Mouse (Mus musculus) right cerebral cortex, adult 18-20 months (tissue): ENCODE measurements around the gene Nabp1.

Experiments used
- DNase-seq: peaks from one replicate; pipeline ENCODE4 v3.0.0; 2022; ENCODE audit warnings: mixed read lengths

Nabp1 gene

GRCm38 (mm10) chr1:51478262-51479026 lies at the start of gene Nabp1:
TSS of gene Nabp1 (minus strand) at chr1:51478425.
- peak; percentile 99 for DNase-seq

- DNase-seq: no peak
Observed at GRCm38 (mm10) chr1:51525563-51526265, 47.5 kb upstream of the Nabp1 start.

- DNase-seq: no peak
Observed at GRCm38 (mm10) chr1:51521651-51522050, 43.4 kb upstream of the Nabp1 start.

- no peak for DNase-seq
Observed at GRCm38 (mm10) chr1:51520246-51520780, 42.1 kb upstream of the Nabp1 start.

- DNase-seq: no peak
Observed at GRCm38 (mm10) chr1:51519112-51519511, 40.9 kb upstream of the Nabp1 start.

- DNase-seq: no peak
Observed at GRCm38 (mm10) chr1:51515625-51516024, 37.4 kb upstream of the Nabp1 start.

GRCm38 (mm10) chr1:51515041-51515440 lies 36.8 kb upstream of the Nabp1 start:
- DNase-seq: peak; percentile 23

- no peak for DNase-seq
Observed at GRCm38 (mm10) chr1:51514379-51514778, 36.2 kb upstream of the Nabp1 start.

- no peak for DNase-seq
Observed at GRCm38 (mm10) chr1:51513059-51513713, 35.0 kb upstream of the Nabp1 start.

- DNase-seq: no peak
Observed at GRCm38 (mm10) chr1:51512326-51512725, 34.1 kb upstream of the Nabp1 start.

GRCm38 (mm10) chr1:51509776-51510175 lies 31.6 kb upstream of the Nabp1 start:
- DNase-seq: no peak

- peak; percentile 23 for DNase-seq
Observed at GRCm38 (mm10) chr1:51509083-51509482, 30.9 kb upstream of the Nabp1 start.

GRCm38 (mm10) chr1:51508543-51508942 lies 30.3 kb upstream of the Nabp1 start:
- DNase-seq: no peak

- DNase-seq: no peak
Observed at GRCm38 (mm10) chr1:51507436-51507835, 29.2 kb upstream of the Nabp1 start.

- no peak for DNase-seq
Observed at GRCm38 (mm10) chr1:51506236-51506635, 28.0 kb upstream of the Nabp1 start.

- no peak for DNase-seq
Observed at GRCm38 (mm10) chr1:51505632-51506031, 27.4 kb upstream of the Nabp1 start.

- DNase-seq: no peak
Observed at GRCm38 (mm10) chr1:51503055-51503454, 24.8 kb upstream of the Nabp1 start.

- DNase-seq: no peak
Observed at GRCm38 (mm10) chr1:51502353-51502752, 24.1 kb upstream of the Nabp1 start.

- DNase-seq: no peak
Observed at GRCm38 (mm10) chr1:51501251-51501650, 23.0 kb upstream of the Nabp1 start.

GRCm38 (mm10) chr1:51498601-51499098 lies 20.4 kb upstream of the Nabp1 start:
- DNase-seq: no peak

GRCm38 (mm10) chr1:51496163-51496562 lies 17.9 kb upstream of the Nabp1 start:
- no peak for DNase-seq

GRCm38 (mm10) chr1:51493592-51494307 lies 15.5 kb upstream of the Nabp1 start:
- no peak for DNase-seq

- DNase-seq: no peak
Observed at GRCm38 (mm10) chr1:51486291-51486690, 8.1 kb upstream of the Nabp1 start.
